8 mouse cellular contexts compared by ENCODE assay signal in the genomic region with DNA sequence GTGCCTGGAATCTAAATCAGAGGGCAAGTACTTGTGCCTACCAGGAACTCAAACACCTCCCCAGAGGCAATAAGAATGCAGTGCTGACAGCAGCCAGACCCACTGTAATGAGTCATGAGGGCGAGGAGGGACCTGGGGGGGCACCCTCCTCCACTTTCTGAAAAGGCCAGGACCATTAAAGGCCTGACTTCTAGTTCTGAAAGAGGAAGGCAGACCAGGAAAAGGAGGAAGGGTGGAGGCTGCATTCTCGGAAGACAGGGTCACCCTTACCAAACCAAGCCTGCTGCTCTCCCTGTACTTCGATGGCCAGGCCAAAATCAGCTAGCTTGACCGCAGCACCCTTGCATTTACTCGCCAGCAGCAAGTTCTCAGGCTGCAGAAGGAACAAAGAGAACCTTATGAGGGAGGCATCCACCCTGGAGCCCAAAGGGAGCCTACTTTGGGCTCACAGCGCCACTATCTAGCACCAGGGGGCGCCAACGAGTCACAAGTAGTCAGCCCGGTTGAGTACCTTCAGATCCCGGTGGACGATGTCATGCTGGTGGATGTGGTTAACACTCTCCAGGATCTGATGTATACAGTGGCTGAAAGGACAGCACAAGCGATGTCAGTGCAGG. TPM values are rescaled to one million over a fixed set of nuclear protein-coding genes. Genes with fewer than 3 reads are reported as not detected.
A peak's percentile ranks its signal among the peaks of the same experiment; 100 is the strongest.
DNase-seq lines count a peak whose midpoint lies in the region; ATAC-seq lines count a peak whose summit lies in the region.

No protein-coding gene starts in this region.

- H3K27me3 ChIP-seq in hindbrain, embryonic 14.5 days (ENCODE audit: control insufficient read depth, insufficient read depth, low read length), result no peaks in the 10 kb centered on the region

- H3K9ac ChIP-seq in hindbrain, embryonic 14.5 days, result no peak overlapping the region

- WGBS in hindbrain, embryonic 14.5 days, result 28% methylated on average over 12 of the region's 12 CpGs

- peak; percentile 98 for DNase-seq in NIH3T3 (ENCODE audit: low read depth)
- DNase-seq in cerebellum, postnatal 10 days, result peak; percentile 92 to 95
- peak; percentile 87 to 92 for DNase-seq in frontal cortex, postnatal 25 days (ENCODE audit: low spot score in 2 of 2)
- DNase-seq in hindbrain, embryonic 14.5 days (ENCODE audit: low spot score), result peak; percentile 91
- DNase-seq in layer of hippocampus, postnatal 25 days (ENCODE audit: extremely low spot score in 1 of 2, low spot score in 1 of 2), result peak; percentile 88 to 99
- peak; percentile 91 for DNase-seq in lung, postnatal 25 days (ENCODE audit: low spot score)
- DNase-seq in retina, adult 2 months (ENCODE audit: low read depth, low spot score), result peak; percentile 66
- peak; percentile 80 to 83 for DNase-seq in thymus, postnatal 36 days

- peaks cover 71% of the 10 kb centered on the region for H3K36me3 ChIP-seq in hindbrain, embryonic 14.5 days (replicated peaks; ENCODE audit: control insufficient read depth, insufficient read depth)

- no peaks in the 10 kb centered on the region for H3K4me1 ChIP-seq in hindbrain, embryonic 14.5 days (replicated peaks; ENCODE audit: control insufficient read depth, insufficient read depth, low read length)

- no peak overlapping the region for H3K4me3 ChIP-seq in hindbrain, embryonic 14.5 days (replicated peaks; ENCODE audit: low read length)

- no peak overlapping the region for H3K27ac ChIP-seq in hindbrain, embryonic 14.5 days

- no peaks in the 10 kb centered on the region for H3K9me3 ChIP-seq in hindbrain, embryonic 14.5 days (ENCODE audit: control insufficient read depth, low read length)

- no peak overlapping the region for H3K4me2 ChIP-seq in hindbrain, embryonic 14.5 days (replicated peaks)

- ATAC-seq in hindbrain, embryonic 14.5 days (ENCODE audit: low FRiP score), result peak; percentile 75

RNA-seq across cellular contexts. Expression of gene Camk2g, which starts 28.1 kb away (rescaled TPM):
- polyA plus RNA-seq in hindbrain, embryonic 14.5 days (2014; fragmentation: Nextera tagmentation; extraction: Ambion mirVana), result 166 and 197 TPM in 2 replicates
- 100 to 1,000 TPM; 205 to 212 TPM for total RNA-seq in layer of hippocampus, postnatal 25 days (2021)

RNA-seq across cellular contexts. Expression of gene Ndst2, which starts 31.4 kb away (rescaled TPM):
- polyA plus RNA-seq in hindbrain, embryonic 14.5 days (2014; fragmentation: Nextera tagmentation; extraction: Ambion mirVana), result 17.1 and 17.7 TPM in 2 replicates
- 10 to 100 TPM; 15.3 to 19.3 TPM for total RNA-seq in layer of hippocampus, postnatal 25 days (2021)

RNA-seq across cellular contexts. Expression of gene Zswim8, which starts 58.4 kb away (rescaled TPM):
- polyA plus RNA-seq in hindbrain, embryonic 14.5 days (2014; fragmentation: Nextera tagmentation; extraction: Ambion mirVana), result 38.5 and 50.5 TPM in 2 replicates
- 100 to 1,000 TPM; 151 to 180 TPM for total RNA-seq in layer of hippocampus, postnatal 25 days (2021)
